Mouse (Mus musculus) liver, postnatal 0 days (tissue): ENCODE results near the gene Ctc1.

Experiments
- CTCF ChIP-seq: sonication (generic); IDR thresholded peaks from 2 replicates; pipeline ENCODE4 v1.5.1; 2016; ENCODE audit warnings: antibody characterized with exemption, low read depth
- EP300 ChIP-seq: IDR thresholded peaks from 2 replicates; pipeline ENCODE4 v1.6.1; 2016; ENCODE audit warnings: antibody characterized with exemption, low read depth, mild to moderate bottlenecking

DNA sequence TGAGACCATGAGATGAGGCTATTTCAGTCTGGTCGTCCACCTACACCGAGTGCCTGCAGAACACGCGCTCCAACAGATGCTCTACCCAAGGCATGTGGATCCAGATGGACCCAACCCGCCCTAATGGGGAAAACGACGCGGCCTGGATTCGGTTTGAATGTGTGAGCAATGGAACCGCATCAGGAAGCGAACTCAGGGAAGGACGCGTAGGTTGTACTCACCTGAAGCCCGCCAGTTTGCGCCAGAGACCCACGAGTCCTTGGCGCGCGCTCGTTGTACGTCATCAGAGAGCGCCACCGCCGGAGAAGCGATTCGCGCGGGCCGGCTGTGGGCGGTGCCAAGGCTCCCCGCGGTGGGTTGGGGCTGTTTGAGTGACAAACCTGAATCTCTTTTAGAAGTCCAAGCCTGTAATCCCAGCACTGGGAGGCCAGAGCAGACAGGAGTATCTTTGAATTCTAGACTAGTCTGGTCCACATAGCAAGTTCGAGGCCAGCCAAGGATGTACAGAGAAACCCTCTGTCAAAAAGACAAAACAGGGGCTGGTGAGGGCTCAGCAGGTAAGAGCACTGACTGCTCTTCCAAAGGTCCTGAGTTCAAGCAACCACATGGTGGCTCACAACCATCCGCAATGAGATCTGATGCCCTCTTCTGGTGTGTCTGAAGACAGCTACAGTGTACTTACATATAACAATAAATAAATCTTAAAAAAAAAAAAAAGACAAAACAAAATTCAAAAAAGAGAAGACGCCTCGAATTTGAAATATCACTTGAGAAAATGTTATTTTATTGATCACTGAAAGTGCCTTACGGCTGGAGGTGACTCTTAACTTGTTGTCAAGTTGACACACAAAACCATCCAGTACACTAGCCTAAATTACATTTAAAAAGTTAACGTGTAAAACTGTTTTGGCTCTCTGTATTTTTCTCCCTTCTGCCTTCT lies 7.3 kb upstream of the Ctc1 start, which contains the start of gene Pfas:
- TF ChIP-seq CTCF = no peak
- no peak for TF ChIP-seq EP300
